Mouse (Mus musculus) lung, embryonic 16.5 days (tissue): ENCODE results near the gene Ankrd33b. TPM values are rescaled to one million over a fixed set of nuclear protein-coding genes. Genes with fewer than 3 reads are reported as not detected.

Experiments
- ATAC-seq: fragments of 200-750 bp; cut with Nextera tagmentation; 2 replicates; pipeline ENCODE4 v1.8.0; 2017; ENCODE audit warnings: low read depth, mild to moderate bottlenecking, moderate library complexity
- H3K27ac ChIP-seq: fragments of 300-500 bp; sonication (generic); 2 replicates; pipeline ENCODE4 v1.5.1; 2014; ENCODE audit warnings: mild to moderate bottlenecking, control low read depth, low read length
- H3K27me3 ChIP-seq: fragments of 300-500 bp; sonication (generic); 2 replicates; pipeline ENCODE4 v1.6.1; 2014; ENCODE audit warnings: low read depth, low read length, mixed read lengths; ENCODE audit not compliant: control insufficient read depth, insufficient read depth
- H3K36me3 ChIP-seq: fragments of 300-500 bp; sonication (generic); 2 replicates; pipeline ENCODE4 v1.6.1; 2014; ENCODE audit warnings: low read length; ENCODE audit not compliant: control insufficient read depth, insufficient read depth
- H3K4me1 ChIP-seq: fragments of 300-500 bp; sonication (generic); replicated peaks from 2 replicates; pipeline ENCODE4 v1.6.1; 2014; ENCODE audit warnings: low read length, mixed read lengths; ENCODE audit not compliant: control insufficient read depth, insufficient read depth
- H3K4me2 ChIP-seq: fragments of 300-500 bp; sonication (generic); 2 replicates; pipeline ENCODE4 v1.6.1; 2014; ENCODE audit warnings: low read depth, low read length, control low read depth
- H3K4me3 ChIP-seq: fragments of 300-500 bp; sonication (generic); 2 replicates; pipeline ENCODE4 v1.5.1; 2014; ENCODE audit warnings: mild to moderate bottlenecking, low read length, control low read depth
- H3K9ac ChIP-seq: fragments of 300-500 bp; sonication (generic); 2 replicates; pipeline ENCODE4 v1.6.1; 2014; ENCODE audit warnings: low read length, control low read depth
- H3K9me3 ChIP-seq: fragments of 300-500 bp; sonication (generic); 2 replicates; pipeline ENCODE4 v1.6.1; 2016; ENCODE audit warnings: low read length; ENCODE audit not compliant: control insufficient read depth
- WGBS: fragments of 180-500 bp; shearing (Covaris S2); extraction: QIAGEN DNeasy Blood & Tissue Kit; methylation state at CpG from one replicate; pipeline ENCODE4 v1.1.7; 2014; 5-methylcytosine and 5-hydroxymethylcytosine counted together
- polyA plus RNA-seq: library from polyadenylated mRNA; unstranded; fragments of >200 nt; fragmentation: Nextera tagmentation; extraction: Ambion mirVana; gene quantifications from 2 replicates; pipeline ENCODE4 v1.2.1, GENCODE M21; 2015

Ankrd33b gene
- 3.5 and 3.9 TPM in 2 replicates for polyA plus RNA-seq

DNA sequence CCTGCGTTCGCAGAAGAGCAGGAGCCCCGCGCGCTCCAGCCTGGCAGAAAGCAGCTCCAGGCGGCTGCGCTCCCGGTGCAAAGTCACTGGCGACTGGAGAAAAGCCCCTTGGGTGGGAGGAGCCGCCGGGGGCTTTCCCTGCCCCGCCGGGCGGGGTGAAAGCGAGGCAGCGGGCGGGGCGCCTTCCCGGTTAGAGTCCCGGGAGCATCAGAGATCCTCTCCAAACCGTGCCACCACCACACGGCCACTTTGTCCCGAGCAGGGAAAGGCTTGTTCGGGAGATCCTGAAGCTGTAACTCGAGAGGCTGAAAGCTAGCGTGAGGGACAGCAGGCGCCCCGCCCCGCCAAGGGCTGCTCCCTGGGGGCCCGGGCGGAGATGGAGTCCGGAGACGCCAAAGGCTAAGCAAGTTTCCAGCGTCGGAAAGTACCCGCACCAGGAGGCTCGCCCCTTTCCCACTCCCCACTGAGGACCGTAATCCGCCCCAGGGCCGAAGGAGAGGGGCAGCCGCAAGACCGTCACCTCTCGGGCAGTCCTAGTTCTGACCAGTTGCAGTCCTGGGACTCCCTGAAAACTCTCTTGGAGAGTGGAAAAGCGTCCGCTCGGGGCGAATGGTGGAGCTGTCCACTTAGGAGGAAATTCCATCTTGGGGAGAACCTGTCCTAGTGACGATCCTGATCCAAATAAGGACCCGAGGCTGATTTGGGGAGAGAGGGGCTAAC, at the start of gene Ankrd33b:
Gene Ankrd33b (minus strand): TSS at position 246 of the 720 bp plus-strand sequence.
- peak; percentile 70 for ATAC-seq
- H3K9me3 ChIP-seq = no peaks in the 10 kb centered on the region
- peak within 1 kb of the TSS; percentile 100 for H3K4me2 ChIP-seq
- H3K36me3 ChIP-seq = no peaks in the 10 kb centered on the region
- H3K27ac ChIP-seq = no peak within 1 kb of the TSS
- peak within 1 kb of the TSS; percentile 72 for H3K4me3 ChIP-seq
- under 1% methylated on average over 49 of the region's 49 CpGs for WGBS
- H3K9ac ChIP-seq = peak within 1 kb of the TSS; percentile 73
- peaks cover 24% of the 10 kb centered on the region for H3K4me1 ChIP-seq
- peaks cover 27% of the 10 kb centered on the region for H3K27me3 ChIP-seq

DNA sequence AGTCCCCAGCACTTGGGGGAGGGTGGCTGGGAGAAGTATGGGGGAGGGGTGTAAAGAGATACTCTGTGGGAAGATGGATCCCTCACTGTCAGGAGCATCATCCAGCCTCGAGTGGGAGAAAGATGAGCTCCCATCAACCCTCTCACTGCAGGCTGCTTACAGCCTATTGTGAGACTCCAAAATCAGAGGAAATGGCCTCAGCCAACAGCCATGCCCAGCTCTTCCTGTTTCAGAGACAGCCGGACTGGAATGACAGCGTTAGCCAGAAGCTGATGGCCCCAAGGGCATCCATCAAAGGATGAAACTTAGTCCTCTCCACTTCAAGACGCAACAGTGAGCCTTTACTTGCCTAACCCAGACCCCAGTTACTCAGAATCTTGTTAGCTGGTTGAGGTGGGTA, 47.7 kb upstream of the Ankrd33b start:
- peaks cover 14% of the 10 kb centered on the region for H3K4me1 ChIP-seq
- H3K9ac ChIP-seq = no peak overlapping the region
- no peaks in the 10 kb centered on the region for H3K36me3 ChIP-seq
- no peak overlapping the region for H3K4me2 ChIP-seq
- 43% methylated on average over 4 of the region's 4 CpGs for WGBS
- no peak overlapping the region for H3K27ac ChIP-seq
- H3K9me3 ChIP-seq = no peaks in the 10 kb centered on the region
- peak; percentile 26 for ATAC-seq
- H3K27me3 ChIP-seq = no peaks in the 10 kb centered on the region
- no peak overlapping the region for H3K4me3 ChIP-seq

- Histone ChIP-seq H3K4me2 (no peak overlapping the region), H3K27ac (no peak overlapping the region), H3K27me3 (no peaks in the 10 kb centered on the region), H3K4me3 (no peak overlapping the region), H3K9ac (no peak overlapping the region), H3K4me1 (peaks cover 14% of the 10 kb centered on the region), H3K9me3 (no peaks in the 10 kb centered on the region), H3K36me3 (no peaks in the 10 kb centered on the region)
- ATAC-seq = no peak
- 59% methylated on average over 6 of the region's 6 CpGs for WGBS
These were observed 46.8 kb upstream of the Ankrd33b start for GRCm38 (mm10) chr15:31414179-31414898.

GRCm38 (mm10) chr15:31413662-31414061, 46.1 kb upstream of the Ankrd33b start:
- H3K27me3 ChIP-seq = no peaks in the 10 kb centered on the region
- no peaks in the 10 kb centered on the region for H3K9me3 ChIP-seq
- H3K27ac ChIP-seq = no peak overlapping the region
- H3K36me3 ChIP-seq = no peaks in the 10 kb centered on the region
- no peak overlapping the region for H3K4me3 ChIP-seq
- H3K4me2 ChIP-seq = no peak overlapping the region
- peaks cover 14% of the 10 kb centered on the region for H3K4me1 ChIP-seq
- WGBS = 80% methylated on average over 6 of the region's 6 CpGs
- no peak for ATAC-seq
- no peak overlapping the region for H3K9ac ChIP-seq

DNA sequence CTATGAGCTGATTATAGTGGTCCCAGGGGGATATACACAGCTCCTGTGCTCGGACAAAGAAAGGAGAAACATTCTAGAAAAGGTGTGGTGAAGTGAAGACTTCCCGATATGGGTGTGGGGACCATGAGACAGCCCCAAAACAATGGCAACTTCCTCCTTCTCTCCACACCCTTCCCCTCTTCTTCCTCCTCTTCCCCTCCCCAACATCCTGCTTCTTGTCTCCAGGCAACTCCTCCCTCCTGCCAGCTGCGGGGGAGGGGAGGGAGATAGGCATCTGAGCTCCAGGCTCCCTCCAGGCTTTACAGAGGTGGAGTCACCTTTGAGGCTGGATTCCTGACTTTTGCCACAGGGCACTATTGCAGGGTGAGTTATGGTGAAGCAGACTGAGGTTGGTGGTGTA, 45.4 kb upstream of the Ankrd33b start:
- Histone ChIP-seq H3K9me3 (no peaks in the 10 kb centered on the region), H3K9ac (no peak overlapping the region), H3K4me3 (no peak overlapping the region), H3K4me2 (no peak overlapping the region), H3K27me3 (no peaks in the 10 kb centered on the region), H3K4me1 (peaks cover 9% of the 10 kb centered on the region; the same call in 1 of the 2 replicates), H3K36me3 (no peaks in the 10 kb centered on the region), H3K27ac (peak overlapping the region; percentile 50)
- peak; percentile 55 for ATAC-seq
- 40% methylated on average over 3 of the region's 3 CpGs for WGBS

GRCm38 (mm10) chr15:31412436-31412835, 44.9 kb upstream of the Ankrd33b start:
- Histone ChIP-seq H3K4me1 (peaks cover 4% of the 10 kb centered on the region; the same call in 1 of the 2 replicates), H3K4me3 (no peak overlapping the region), H3K4me2 (no peak overlapping the region), H3K36me3 (no peaks in the 10 kb centered on the region), H3K27ac (peak overlapping the region; percentile 50), H3K9ac (no peak overlapping the region), H3K27me3 (no peaks in the 10 kb centered on the region), H3K9me3 (no peaks in the 10 kb centered on the region)
- ATAC-seq = no peak
- WGBS = 68% methylated on average over 6 of the region's 6 CpGs

GRCm38 (mm10) chr15:31407490-31407889, 40.0 kb upstream of the Ankrd33b start:
- no peak for ATAC-seq
- H3K27ac ChIP-seq = no peak overlapping the region
- WGBS = 33% methylated on average over 4 of the region's 4 CpGs

GRCm38 (mm10) chr15:31406881-31407280, 39.4 kb upstream of the Ankrd33b start:
- H3K9me3 ChIP-seq = no peaks in the 10 kb centered on the region
- no peak for ATAC-seq
- no peak overlapping the region for H3K4me3 ChIP-seq
- 70% methylated on average over 5 of the region's 5 CpGs for WGBS
- H3K9ac ChIP-seq = no peak overlapping the region
- H3K27me3 ChIP-seq = no peaks in the 10 kb centered on the region
- no peak overlapping the region for H3K4me2 ChIP-seq
- H3K36me3 ChIP-seq = no peaks in the 10 kb centered on the region
- no peaks in the 10 kb centered on the region for H3K4me1 ChIP-seq
- no peak overlapping the region for H3K27ac ChIP-seq

More at GRCm38 (mm10) chr15:31407490-31407889, 40.0 kb upstream of the Ankrd33b start:
- H3K9ac ChIP-seq = no peak overlapping the region
- H3K27me3 ChIP-seq = no peaks in the 10 kb centered on the region
- no peak overlapping the region for H3K4me2 ChIP-seq
- no peak overlapping the region for H3K4me3 ChIP-seq
- no peaks in the 10 kb centered on the region for H3K36me3 ChIP-seq
- H3K9me3 ChIP-seq = no peaks in the 10 kb centered on the region
- no peaks in the 10 kb centered on the region for H3K4me1 ChIP-seq

GRCm38 (mm10) chr15:31404346-31404745, 36.8 kb upstream of the Ankrd33b start:
- no peaks in the 10 kb centered on the region for H3K4me1 ChIP-seq
- WGBS = 80% methylated on average over 8 of the region's 8 CpGs
- ATAC-seq = no peak

More at GRCm38 (mm10) chr15:31404346-31404745, 36.8 kb upstream of the Ankrd33b start:
- no peak overlapping the region for H3K9ac ChIP-seq
- H3K4me2 ChIP-seq = no peak overlapping the region
- no peak overlapping the region for H3K27ac ChIP-seq
- H3K9me3 ChIP-seq = no peaks in the 10 kb centered on the region
- H3K4me3 ChIP-seq = no peak overlapping the region
- no peaks in the 10 kb centered on the region for H3K27me3 ChIP-seq
- no peaks in the 10 kb centered on the region for H3K36me3 ChIP-seq
